Comparison of ENCODE assay signal across 25 mouse cellular contexts in genomic region chr10:120398745-120399144, GRCm38 (mm10).
DNase-seq lines count a peak whose midpoint lies in the region; ATAC-seq lines count a peak whose summit lies in the region.
"Had no signal": no experiment of that assay in that cellular context is flagged by ENCODE, and none has a peak within 500 bp of the region (broad histone marks: within the 10 kb centered on the region; RNA-seq: fewer than 3 reads in every experiment).

No protein-coding gene starts in this region.

- H3K27me3 ChIP-seq in kidney, embryonic 15.5 days = no peaks in the 10 kb centered on the region
- no peaks in the 10 kb centered on the region for H3K27me3 ChIP-seq in intestine, embryonic 14.5 days (replicated peaks; ENCODE audit: control insufficient read depth, insufficient read depth, low read length)
- no peaks in the 10 kb centered on the region for H3K27me3 ChIP-seq in stomach, embryonic 14.5 days (ENCODE audit: control insufficient read depth, insufficient read depth, low read length)
- H3K27me3 ChIP-seq: liver, embryonic 12.5 days; midbrain, embryonic 15.5 days; neural tube, embryonic 15.5 days had no signal

- 31% methylated on average over 6 of the region's 6 CpGs for WGBS in kidney, embryonic 15.5 days
- 15% methylated on average over 6 of the region's 6 CpGs for WGBS in intestine, embryonic 14.5 days
- 43% methylated on average over 6 of the region's 6 CpGs for WGBS in stomach, embryonic 14.5 days

- 0 out of 2 replicates have a peak, but pooled peaks have one; percentile 17 for ATAC-seq in kidney, embryonic 15.5 days (replicated peaks; ENCODE audit: low FRiP score)
- ATAC-seq in intestine, embryonic 14.5 days (replicated peaks; ENCODE audit: low FRiP score, low TSS enrichment, low read depth) = no peak
- ATAC-seq in stomach, embryonic 14.5 days (ENCODE audit: insufficient number of reproducible peaks, insufficient read depth, low FRiP score, low read depth) = 0 out of 2 replicates have a peak, but pooled peaks have one; percentile 8
- ATAC-seq: activated CD4-positive, CD25-positive, alpha-beta regulatory T cell, adult 4 months; forebrain, embryonic 14.5 days; hindbrain, postnatal 0 days; liver, embryonic 12.5 days; midbrain, embryonic 15.5 days had no signal

- no peak overlapping the region for H3K4me2 ChIP-seq in kidney, embryonic 15.5 days
- H3K4me2 ChIP-seq in intestine, embryonic 14.5 days (ENCODE audit: low read length) = no peak overlapping the region
- H3K4me2 ChIP-seq in stomach, embryonic 14.5 days (replicated peaks; ENCODE audit: low read depth, low read length) = no peak overlapping the region
- H3K4me2 ChIP-seq: liver, embryonic 12.5 days; midbrain, embryonic 15.5 days; neural tube, embryonic 15.5 days had no signal

- peak overlapping the region; percentile 24 for H3K27ac ChIP-seq in kidney, embryonic 15.5 days
- peak overlapping the region; percentile 43 for H3K27ac ChIP-seq in intestine, embryonic 14.5 days (ENCODE audit: low read depth)
- peak overlapping the region; percentile 52 for H3K27ac ChIP-seq in stomach, embryonic 14.5 days (ENCODE audit: low read length)
- H3K27ac ChIP-seq: heart, adult 2 months; hindbrain, embryonic 10.5 days; hindbrain, postnatal 0 days; liver, embryonic 12.5 days; midbrain, embryonic 15.5 days; neural tube, embryonic 15.5 days had no signal

- DNase-seq in kidney, postnatal 36 days = no peak
- peak; percentile 97 for DNase-seq in R1 (ENCODE audit: low read depth, low spot score)
- DNase-seq in intestine, embryonic 14.5 days (ENCODE audit: low spot score) = no peak
- DNase-seq in adrenal gland, postnatal 10 days = no peak
- no peak for DNase-seq in urinary bladder, postnatal 25 days (ENCODE audit: low spot score)
- no peak for DNase-seq in right cerebral cortex, adult 2 months (ENCODE audit: low spot score in 2 of 2)
- DNase-seq: adrenal gland, postnatal 36 days; B cell, adult 2 months; cerebellum, adult 18-20 months; cerebellum, postnatal 25 days; embryo, embryonic 11 days; gastrocnemius, postnatal 14 days; heart, adult 2 months; layer of hippocampus, postnatal 36 days; lung, adult 2 months; thymus, postnatal 14 days had no signal

- no peak overlapping the region for H3K4me3 ChIP-seq in kidney, embryonic 15.5 days (replicated peaks)
- no peak overlapping the region for H3K4me3 ChIP-seq in intestine, embryonic 14.5 days (ENCODE audit: low read depth, low read length)
- H3K4me3 ChIP-seq in stomach, embryonic 14.5 days (ENCODE audit: low read depth, low read length) = no peak overlapping the region
- H3K4me3 ChIP-seq: heart, adult 2 months; hindbrain, embryonic 10.5 days; liver, embryonic 12.5 days; midbrain, embryonic 15.5 days; neural tube, embryonic 15.5 days had no signal

- no peak overlapping the region for H3K9ac ChIP-seq in kidney, embryonic 15.5 days
- no peak overlapping the region for H3K9ac ChIP-seq in intestine, embryonic 14.5 days (ENCODE audit: low read length)
- no peak overlapping the region for H3K9ac ChIP-seq in stomach, embryonic 14.5 days (replicated peaks; ENCODE audit: low read depth, low read length)
- H3K9ac ChIP-seq: liver, embryonic 12.5 days; midbrain, embryonic 15.5 days; neural tube, embryonic 15.5 days had no signal

- H3K36me3 ChIP-seq in kidney, embryonic 15.5 days = peaks cover 19% of the 10 kb centered on the region; the same call in 1 of the 2 replicates
- H3K36me3 ChIP-seq in intestine, embryonic 14.5 days (ENCODE audit: control insufficient read depth, insufficient read depth, low read length) = peaks cover 16% of the 10 kb centered on the region
- H3K36me3 ChIP-seq in stomach, embryonic 14.5 days (ENCODE audit: control insufficient read depth, insufficient read depth, low read length) = peaks cover 8% of the 10 kb centered on the region; the same call in 1 of the 2 replicates
- H3K36me3 ChIP-seq: liver, embryonic 12.5 days; midbrain, embryonic 15.5 days; neural tube, embryonic 15.5 days had no signal

- H3K9me3 ChIP-seq in kidney, embryonic 15.5 days (replicated peaks) = no peaks in the 10 kb centered on the region
- no peaks in the 10 kb centered on the region for H3K9me3 ChIP-seq in intestine, embryonic 14.5 days (ENCODE audit: control insufficient read depth, low read length)
- H3K9me3 ChIP-seq in stomach, embryonic 14.5 days (ENCODE audit: control insufficient read depth, low read depth, low read length) = no peaks in the 10 kb centered on the region
- H3K9me3 ChIP-seq: hindbrain, embryonic 10.5 days; liver, embryonic 12.5 days; midbrain, embryonic 15.5 days; neural tube, embryonic 15.5 days had no signal

- peaks cover 74% of the 10 kb centered on the region for H3K4me1 ChIP-seq in kidney, embryonic 15.5 days
- peaks cover 72% of the 10 kb centered on the region for H3K4me1 ChIP-seq in intestine, embryonic 14.5 days (replicated peaks; ENCODE audit: control insufficient read depth, insufficient read depth, low read length)
- peaks cover 50% of the 10 kb centered on the region for H3K4me1 ChIP-seq in stomach, embryonic 14.5 days (ENCODE audit: control insufficient read depth, insufficient read depth, low read length)
- H3K4me1 ChIP-seq: midbrain, embryonic 15.5 days had no signal
